Mouse (Mus musculus) urinary bladder, postnatal 36 days (tissue): ENCODE measurements around the gene Asb4.

Experiments
- DNase-seq, 2 experiments: peaks; one replicate each; pipeline ENCODE4 v3.0.0; 2022; ENCODE audit warnings: low spot score in 2 of 2, mixed read lengths in 1 of 2

Asb4 gene

GRCm38 (mm10) chr6:5444331-5444898, 61.2 kb downstream of the Asb4 start:
- DNase-seq: no peak

- no peak for DNase-seq
Observed at GRCm38 (mm10) chr6:5447013-5447412, 63.8 kb downstream of the Asb4 start.

GRCm38 (mm10) chr6:5447546-5447945, 64.4 kb downstream of the Asb4 start:
- DNase-seq: no peak

DNA sequence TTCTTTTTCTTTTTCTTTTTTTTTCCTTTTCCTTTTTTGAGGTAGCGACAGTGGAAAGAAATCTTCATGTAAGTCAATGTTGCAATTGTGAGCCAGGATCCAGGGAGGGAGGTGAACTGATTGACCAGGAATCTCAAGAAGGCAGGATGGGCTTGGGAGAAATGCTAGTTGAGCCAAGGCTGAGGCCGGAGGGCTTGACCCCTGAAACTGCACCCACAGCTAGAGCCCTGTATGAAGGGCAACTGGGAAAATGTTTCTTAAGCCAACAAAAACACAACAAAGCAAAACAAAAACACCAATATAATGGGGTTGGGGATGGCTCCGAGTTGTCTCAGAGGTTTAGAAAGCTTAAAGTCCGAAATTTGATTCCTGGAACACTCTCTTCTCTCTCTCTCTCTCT, 65.2 kb downstream of the Asb4 start:
- no peak for DNase-seq

DNA sequence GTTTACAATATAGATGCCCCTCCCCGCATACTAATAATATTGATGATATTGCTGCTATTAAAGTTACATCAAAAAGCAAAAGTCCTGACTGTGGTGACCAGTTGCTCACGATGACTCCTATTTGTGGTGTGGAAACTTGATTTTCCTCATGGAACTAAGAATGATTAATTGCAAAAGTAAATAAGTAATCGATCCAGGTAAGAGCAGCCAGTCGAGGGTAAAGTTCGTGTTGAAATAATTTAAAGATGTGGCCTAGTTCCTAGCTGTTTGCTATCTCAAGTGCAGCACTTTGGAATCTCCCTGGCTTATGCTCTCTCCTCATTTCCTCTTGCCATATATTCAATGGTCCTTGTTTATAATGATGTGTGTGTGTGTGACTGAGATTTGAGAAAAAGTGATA, 66.7 kb downstream of the Asb4 start:
- DNase-seq: no peak

GRCm38 (mm10) chr6:5455836-5456235, 72.7 kb downstream of the Asb4 start:
- no peak for DNase-seq

GRCm38 (mm10) chr6:5470480-5471318, 87.5 kb downstream of the Asb4 start:
- DNase-seq: no peak

DNA sequence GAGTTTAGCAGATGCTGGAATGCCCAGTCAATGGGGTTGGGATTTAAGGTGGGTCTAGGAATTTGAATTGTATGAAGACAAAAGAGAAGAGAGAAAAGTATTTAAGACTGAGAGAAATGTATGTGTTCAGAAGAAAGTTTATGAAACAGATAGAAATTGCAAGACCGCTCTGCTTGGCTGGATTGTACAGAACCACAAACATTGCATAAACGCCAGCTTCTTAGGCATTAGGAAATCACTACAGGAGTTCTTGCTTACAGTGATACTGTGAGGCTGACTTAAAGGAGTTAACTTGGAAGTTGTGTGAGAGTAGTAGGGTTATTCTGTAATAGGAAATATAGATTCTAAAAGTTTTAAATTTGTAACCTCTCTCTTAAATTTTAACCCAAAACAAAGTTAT, 89.5 kb downstream of the Asb4 start:
- no peak for DNase-seq

DNA sequence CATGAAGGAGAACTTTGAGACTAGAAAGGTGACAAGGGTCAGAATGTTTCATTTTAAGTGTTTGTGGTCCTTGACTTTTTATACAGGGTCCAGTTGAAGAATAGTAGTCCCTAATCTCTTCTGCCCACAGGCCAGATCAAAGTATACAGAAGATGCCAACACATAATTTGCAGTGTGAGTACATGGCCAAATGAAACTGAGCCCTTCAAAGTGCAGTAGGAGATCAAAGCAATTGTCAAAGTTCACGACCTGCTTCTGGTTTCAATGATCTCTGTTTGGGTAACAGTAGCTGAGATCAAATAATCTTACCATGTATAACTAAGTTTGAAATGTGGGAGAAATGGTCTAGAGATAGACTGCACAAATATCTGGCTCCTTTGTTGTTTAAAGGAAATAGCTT, 90.8 kb downstream of the Asb4 start:
- no peak for DNase-seq

DNA sequence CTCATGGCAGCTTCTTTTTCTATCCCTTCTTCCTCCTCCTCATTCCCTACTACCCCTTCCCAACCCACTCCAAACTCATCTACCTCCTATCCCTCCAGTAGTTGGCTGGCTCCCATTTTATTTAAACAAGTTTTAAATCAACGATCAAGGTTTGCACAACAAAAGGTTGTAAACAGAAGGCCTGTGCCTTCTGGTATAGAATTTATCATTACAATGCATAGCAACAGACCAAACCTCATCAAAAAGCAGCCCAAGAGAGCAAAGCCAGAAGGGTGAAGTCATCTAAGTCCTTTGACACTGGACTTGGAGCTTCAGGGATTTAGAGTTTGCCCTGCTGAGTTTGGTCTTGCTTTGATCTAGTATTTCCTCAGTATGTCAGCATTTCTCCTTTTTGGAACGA, 97.9 kb downstream of the Asb4 start:
- DNase-seq: no peak

- DNase-seq: no peak
Observed at GRCm38 (mm10) chr6:5482270-5482783, 99.1 kb downstream of the Asb4 start.
